Mouse (Mus musculus): Measurements from ENCODE around the gene Ddx5. TPM values are rescaled to one million over a fixed set of nuclear protein-coding genes. Genes with fewer than 3 reads are reported as not detected.

Gene Ddx5
- polyA plus RNA-seq, 1 experiment = 130 TPM

DNA sequence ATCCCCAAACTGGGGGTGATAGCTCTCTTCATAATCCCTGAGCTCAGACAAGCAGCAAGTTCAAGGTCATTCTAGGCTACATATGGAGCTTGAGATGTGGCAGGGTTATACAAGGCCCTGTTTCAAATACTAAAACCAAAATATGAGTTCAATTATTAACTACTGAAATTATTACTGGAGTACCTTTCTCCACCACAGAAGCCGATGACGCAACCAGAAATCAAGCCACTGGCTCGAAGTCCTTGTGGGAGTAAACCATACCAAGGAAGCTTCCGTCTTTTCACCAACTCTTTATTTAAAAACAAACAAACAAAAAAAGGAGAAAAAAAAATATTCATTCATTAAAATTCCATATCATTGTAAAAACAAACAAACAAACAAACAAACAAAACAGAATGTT lies 12.0 kb downstream of the Ddx5 start:
- H3K4me3 ChIP-seq (replicated peaks) = no peak overlapping the region
- no peaks in the 10 kb centered on the region for H3K9me3 ChIP-seq (ENCODE audit: control insufficient read depth, low read length)
- H3K27me3 ChIP-seq (ENCODE audit: control insufficient read depth) = no peaks in the 10 kb centered on the region
- TF ChIP-seq TAL1 (IDR thresholded peaks at IDR 0.05; ENCODE audit: low read length) (no peak), GATA1 (IDR thresholded peaks at IDR 0.05; ENCODE audit: low read length) (no peak)
- peaks cover 35% of the 10 kb centered on the region for H3K4me1 ChIP-seq (ENCODE audit: control insufficient read depth)
- H3K36me3 ChIP-seq (ENCODE audit: control insufficient read depth) = peaks cover 81% of the 10 kb centered on the region

- Histone ChIP-seq H3K27me3 (ENCODE audit: control insufficient read depth) (no peaks in the 10 kb centered on the region), H3K4me3 (replicated peaks) (no peak overlapping the region), H3K4me1 (ENCODE audit: control insufficient read depth) (peaks cover 11% of the 10 kb centered on the region), H3K36me3 (ENCODE audit: control insufficient read depth) (peaks cover 91% of the 10 kb centered on the region), H3K9me3 (ENCODE audit: control insufficient read depth, low read length) (peaks cover 3% of the 10 kb centered on the region; the same call in 1 of the 2 replicates)
- no peak for TF ChIP-seq TAL1 (IDR thresholded peaks at IDR 0.05; ENCODE audit: low read length)
- no peak for TF ChIP-seq GATA1 (IDR thresholded peaks at IDR 0.05; ENCODE audit: low read length)
Measured at GRCm38 (mm10) chr11:106773061-106773460, 15.9 kb downstream of the Ddx5 start.

DNA sequence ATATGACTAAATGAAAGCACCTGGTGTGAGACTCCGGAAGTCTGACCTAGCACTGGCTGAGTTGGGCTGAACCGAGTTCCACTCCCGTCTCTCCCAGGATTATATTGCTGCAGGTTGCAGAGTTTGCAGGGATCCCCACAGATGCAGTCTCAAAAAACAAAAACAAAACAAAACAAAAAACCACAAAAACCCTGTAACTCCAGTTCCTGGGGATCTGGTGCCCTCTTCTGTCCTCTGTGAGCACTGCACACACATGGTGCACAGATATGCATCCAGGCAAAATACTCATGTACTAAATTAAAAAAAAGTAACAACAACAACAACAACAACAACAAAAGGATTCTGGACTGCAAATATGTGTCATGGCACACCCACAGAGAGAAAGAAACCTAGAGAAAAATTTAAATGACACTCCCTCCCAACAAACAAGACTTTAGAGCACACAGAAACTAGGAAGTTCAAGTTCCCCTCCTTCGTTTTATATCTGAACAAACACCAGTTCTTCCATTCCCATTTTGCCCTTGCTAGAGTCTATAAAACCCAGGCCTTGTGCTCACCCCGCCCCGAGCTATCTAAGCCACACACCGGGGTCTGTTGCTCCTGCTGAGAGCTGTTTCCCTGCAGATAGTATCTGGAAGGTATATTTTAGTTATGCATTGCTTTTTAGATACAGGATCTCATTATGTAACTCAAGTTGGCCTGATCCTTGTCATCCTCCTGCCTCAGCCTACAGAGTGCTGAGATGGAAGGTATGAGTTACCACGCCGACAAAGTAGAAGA lies 18.6 kb downstream of the Ddx5 start:
- Histone ChIP-seq H3K36me3 (ENCODE audit: control insufficient read depth) (peaks cover 93% of the 10 kb centered on the region), H3K4me1 (ENCODE audit: control insufficient read depth) (peaks cover 2% of the 10 kb centered on the region), H3K27me3 (ENCODE audit: control insufficient read depth) (no peaks in the 10 kb centered on the region), H3K4me3 (replicated peaks) (no peak overlapping the region), H3K9me3 (ENCODE audit: control insufficient read depth, low read length) (peaks cover 9% of the 10 kb centered on the region)
- no peak for TF ChIP-seq GATA1 (IDR thresholded peaks at IDR 0.05; ENCODE audit: low read length)
- TF ChIP-seq TAL1 (IDR thresholded peaks at IDR 0.05; ENCODE audit: low read length) = no peak

DNA sequence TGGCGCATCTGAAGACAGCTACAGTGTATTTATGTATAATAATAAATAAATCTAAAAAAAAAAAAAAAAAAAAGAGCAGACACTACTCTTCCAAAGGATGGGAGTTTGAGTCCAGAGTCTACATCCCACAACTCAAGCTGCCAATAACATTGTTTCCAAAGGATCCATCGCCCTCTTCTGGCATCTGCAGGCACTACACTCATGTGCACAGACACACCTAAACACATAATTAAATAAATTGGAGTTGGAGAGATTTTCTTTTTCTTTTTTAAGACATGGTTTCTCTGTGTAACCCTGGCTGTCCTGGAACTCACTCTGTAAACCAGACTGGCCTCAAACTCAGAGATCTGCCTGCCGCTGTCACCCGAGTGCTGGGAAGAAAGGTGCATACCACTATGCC lies 21.5 kb downstream of the Ddx5 start:
- Histone ChIP-seq H3K4me1 (ENCODE audit: control insufficient read depth) (peaks cover 3% of the 10 kb centered on the region), H3K4me3 (replicated peaks) (no peak overlapping the region), H3K36me3 (ENCODE audit: control insufficient read depth) (peaks cover 69% of the 10 kb centered on the region), H3K9me3 (ENCODE audit: control insufficient read depth, low read length) (peaks cover 9% of the 10 kb centered on the region), H3K27me3 (ENCODE audit: control insufficient read depth) (no peaks in the 10 kb centered on the region)
- TF ChIP-seq TAL1 (IDR thresholded peaks at IDR 0.05; ENCODE audit: low read length) = no peak
- no peak for TF ChIP-seq GATA1 (IDR thresholded peaks at IDR 0.05; ENCODE audit: low read length)

GRCm38 (mm10) chr11:106766611-106767162 lies 22.3 kb downstream of the Ddx5 start:
- Histone ChIP-seq H3K27me3 (ENCODE audit: control insufficient read depth) (no peaks in the 10 kb centered on the region), H3K4me3 (replicated peaks) (no peak overlapping the region), H3K36me3 (ENCODE audit: control insufficient read depth) (peaks cover 62% of the 10 kb centered on the region), H3K9me3 (ENCODE audit: control insufficient read depth, low read length) (peaks cover 9% of the 10 kb centered on the region), H3K4me1 (ENCODE audit: control insufficient read depth) (peaks cover 5% of the 10 kb centered on the region)
- TF ChIP-seq TAL1 (IDR thresholded peaks at IDR 0.05; ENCODE audit: low read length) (no peak), GATA1 (IDR thresholded peaks at IDR 0.05; ENCODE audit: low read length) (no peak)

- peaks cover 3% of the 10 kb centered on the region; the same call in 1 of the 2 replicates for H3K4me1 ChIP-seq (ENCODE audit: control insufficient read depth)
- H3K36me3 ChIP-seq (ENCODE audit: control insufficient read depth) = peaks cover 25% of the 10 kb centered on the region
- no peaks in the 10 kb centered on the region for H3K27me3 ChIP-seq (ENCODE audit: control insufficient read depth)
- peaks cover 4% of the 10 kb centered on the region for H3K9me3 ChIP-seq (ENCODE audit: control insufficient read depth, low read length)
- H3K4me3 ChIP-seq (replicated peaks) = no peak overlapping the region
- no peak for TF ChIP-seq GATA1 (IDR thresholded peaks at IDR 0.05; ENCODE audit: low read length)
- TF ChIP-seq TAL1 (IDR thresholded peaks at IDR 0.05; ENCODE audit: low read length) = no peak
Measured at GRCm38 (mm10) chr11:106762800-106763185, 26.2 kb downstream of the Ddx5 start.

DNA sequence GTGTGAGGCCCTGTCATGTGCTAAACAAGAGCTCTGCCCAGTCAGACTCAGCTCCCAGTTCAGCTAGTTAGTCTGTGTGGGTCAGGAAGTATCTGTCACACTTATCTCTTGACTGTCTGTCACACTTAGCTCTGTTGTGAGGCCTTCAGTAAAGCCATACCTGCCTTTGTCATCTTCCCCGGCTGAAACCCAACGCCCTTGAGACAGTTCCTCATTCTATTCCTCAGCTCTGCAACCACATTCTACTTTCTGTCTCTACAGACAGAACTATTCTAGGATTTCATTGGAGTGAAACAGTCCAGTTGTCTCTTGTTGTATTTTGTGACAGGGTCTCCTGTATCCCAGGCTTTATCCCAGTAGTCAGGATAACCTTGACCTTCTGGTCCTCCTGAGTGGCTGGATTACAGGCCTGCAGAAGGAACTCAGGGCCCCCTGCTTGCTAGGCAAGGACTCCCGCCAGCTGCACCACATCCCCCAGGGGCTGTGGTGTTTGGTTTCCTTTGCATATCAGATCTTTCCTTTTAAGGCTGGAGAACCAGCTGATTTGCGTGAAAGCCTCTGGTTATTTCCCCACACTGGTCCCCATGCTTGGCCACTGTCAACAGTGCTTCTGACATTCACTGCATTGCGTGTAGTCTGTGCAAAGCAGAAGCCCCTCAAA lies 26.7 kb downstream of the Ddx5 start:
- H3K4me1 ChIP-seq (ENCODE audit: control insufficient read depth) = peaks cover 5% of the 10 kb centered on the region; the same call in 1 of the 2 replicates
- TF ChIP-seq TAL1 (IDR thresholded peaks at IDR 0.05; ENCODE audit: low read length) (no peak), GATA1 (IDR thresholded peaks at IDR 0.05; ENCODE audit: low read length) (no peak)
- no peaks in the 10 kb centered on the region for H3K27me3 ChIP-seq (ENCODE audit: control insufficient read depth)
- H3K9me3 ChIP-seq (ENCODE audit: control insufficient read depth, low read length) = no peaks in the 10 kb centered on the region
- H3K4me3 ChIP-seq (replicated peaks) = no peak overlapping the region
- H3K36me3 ChIP-seq (ENCODE audit: control insufficient read depth) = peaks cover 21% of the 10 kb centered on the region

GRCm38 (mm10) chr11:106760511-106760910 lies 28.5 kb downstream of the Ddx5 start:
- Histone ChIP-seq H3K27me3 (ENCODE audit: control insufficient read depth) (no peaks in the 10 kb centered on the region), H3K4me3 (replicated peaks) (no peak overlapping the region), H3K9me3 (ENCODE audit: control insufficient read depth, low read length) (no peaks in the 10 kb centered on the region), H3K4me1 (ENCODE audit: control insufficient read depth) (peaks cover 5% of the 10 kb centered on the region; the same call in 1 of the 2 replicates), H3K36me3 (ENCODE audit: control insufficient read depth) (peaks cover 6% of the 10 kb centered on the region)
- TF ChIP-seq GATA1 (IDR thresholded peaks at IDR 0.05; ENCODE audit: low read length) (no peak), TAL1 (IDR thresholded peaks at IDR 0.05; ENCODE audit: low read length) (no peak)

- Histone ChIP-seq H3K4me3 (replicated peaks) (no peak overlapping the region), H3K36me3 (ENCODE audit: control insufficient read depth) (no peaks in the 10 kb centered on the region), H3K9me3 (ENCODE audit: control insufficient read depth, low read length) (no peaks in the 10 kb centered on the region), H3K4me1 (ENCODE audit: control insufficient read depth) (peaks cover 5% of the 10 kb centered on the region; the same call in 1 of the 2 replicates), H3K27me3 (ENCODE audit: control insufficient read depth) (no peaks in the 10 kb centered on the region)
- no peak for TF ChIP-seq TAL1 (IDR thresholded peaks at IDR 0.05; ENCODE audit: low read length)
- TF ChIP-seq GATA1 (IDR thresholded peaks at IDR 0.05; ENCODE audit: low read length) = no peak
Measured at GRCm38 (mm10) chr11:106759028-106759427, 30.0 kb downstream of the Ddx5 start.
